Mouse (Mus musculus): ENCODE measurements around the gene Slc25a12. TPM values are rescaled to one million over a fixed set of nuclear protein-coding genes. Genes with fewer than 3 reads are reported as not detected.

The Slc25a12 gene
- polyA plus RNA-seq, 1 experiment from 2014 or later = 74.2 TPM

DNA sequence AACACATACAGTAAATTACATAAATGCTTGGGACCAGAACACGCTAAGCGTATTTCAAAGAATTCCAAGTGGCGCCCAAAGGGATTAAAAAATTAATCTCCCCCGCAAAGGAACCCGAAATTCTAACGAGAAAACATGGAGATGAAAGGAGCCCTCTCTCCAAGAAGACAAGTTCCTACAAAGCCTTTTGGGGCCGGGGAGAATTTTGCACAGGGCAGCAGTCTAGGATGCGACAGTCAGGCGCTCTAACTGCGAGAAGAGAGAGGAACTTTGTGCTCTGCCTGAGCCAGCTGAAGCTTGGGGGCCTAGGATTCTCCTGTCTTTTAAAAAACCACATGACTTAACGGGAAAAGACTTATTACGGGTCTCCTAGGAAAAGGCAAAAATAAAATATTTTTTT, 71.7 kb downstream of the Slc25a12 start:
- WGBS = 89% methylated on average over 12 of the region's 12 CpGs
- no peak overlapping the region for H3K4me2 ChIP-seq
- 0 out of 2 replicates have a peak, but pooled peaks cover 8% of the 10 kb centered on the region for H3K4me1 ChIP-seq (replicated peaks)

DNA sequence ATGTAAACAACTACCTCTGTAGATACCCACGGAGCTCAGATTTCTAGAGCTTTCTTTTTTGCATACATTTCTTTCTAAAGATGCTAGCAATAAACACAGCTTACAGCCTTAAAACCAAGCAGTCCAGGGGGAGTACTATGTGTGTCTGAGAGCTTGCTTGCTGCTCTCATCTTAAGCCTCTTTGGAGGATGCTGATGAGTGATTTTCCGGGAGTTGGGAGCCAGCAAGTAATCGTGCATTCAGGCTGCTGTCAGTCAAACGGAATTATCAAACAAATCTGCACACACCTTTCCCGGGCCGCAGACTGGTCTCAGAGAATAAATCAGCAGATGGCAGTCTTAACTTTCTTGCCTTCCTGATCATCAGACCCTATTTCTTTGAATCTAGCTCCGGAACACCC, 73.1 kb downstream of the Slc25a12 start:
- peaks cover 23% of the 10 kb centered on the region for H3K36me3 ChIP-seq
- WGBS = 47% methylated on average over 7 of the region's 7 CpGs
- H3K9ac ChIP-seq = 0 out of 2 replicates have a peak overlapping the region, but pooled peaks have one; percentile 25
- H3K27me3 ChIP-seq = no peaks in the 10 kb centered on the region
- peaks cover 13% of the 10 kb centered on the region; the same call in 1 of the 2 replicates for H3K4me1 ChIP-seq (replicated peaks)
- H3K4me2 ChIP-seq = no peak overlapping the region
- H3K27ac ChIP-seq = no peak overlapping the region; the same call in 1 of the 2 replicates
- no peaks in the 10 kb centered on the region for H3K9me3 ChIP-seq
- H3K4me3 ChIP-seq = no peak overlapping the region
- ATAC-seq (ENCODE audit: low FRiP score) = no peak

More for the DNA sequence above, 71.7 kb downstream of the Slc25a12 start:
- H3K4me3 ChIP-seq = no peak overlapping the region
- ATAC-seq (ENCODE audit: low FRiP score) = no peak
- H3K9me3 ChIP-seq = no peaks in the 10 kb centered on the region
- H3K36me3 ChIP-seq = peaks cover 20% of the 10 kb centered on the region
- no peak overlapping the region for H3K9ac ChIP-seq
- no peak overlapping the region for H3K27ac ChIP-seq
- no peaks in the 10 kb centered on the region for H3K27me3 ChIP-seq

DNA sequence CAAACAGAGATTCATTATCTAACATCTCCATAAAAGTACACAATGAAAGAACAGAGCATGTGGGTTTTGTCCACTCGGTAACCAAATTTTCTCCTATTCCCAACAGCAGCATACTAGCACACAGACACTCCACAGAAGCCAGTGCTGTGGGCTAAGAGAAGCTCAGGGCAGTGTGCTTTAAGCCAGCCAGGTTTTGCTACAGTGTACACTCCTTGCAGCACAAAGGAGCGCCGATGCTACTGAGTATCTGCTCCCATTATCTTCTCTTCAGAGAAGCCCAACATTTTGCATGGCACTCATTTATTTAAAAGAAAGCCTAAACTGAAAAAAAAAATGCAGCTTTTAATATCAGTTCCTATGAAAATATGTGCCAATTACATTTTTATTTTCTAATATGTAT, 73.6 kb downstream of the Slc25a12 start:
- H3K27me3 ChIP-seq = no peaks in the 10 kb centered on the region
- ATAC-seq (ENCODE audit: low FRiP score) = no peak
- H3K36me3 ChIP-seq = peaks cover 28% of the 10 kb centered on the region
- H3K4me3 ChIP-seq = no peak overlapping the region
- 69% methylated on average over 3 of the region's 3 CpGs for WGBS
- H3K27ac ChIP-seq = peak overlapping the region; percentile 60; the same call in 1 of the 2 replicates
- no peak overlapping the region for H3K9ac ChIP-seq
- H3K4me2 ChIP-seq = no peak overlapping the region
- no peaks in the 10 kb centered on the region for H3K9me3 ChIP-seq
- H3K4me1 ChIP-seq (replicated peaks) = peaks cover 13% of the 10 kb centered on the region; the same call in 1 of the 2 replicates

DNA sequence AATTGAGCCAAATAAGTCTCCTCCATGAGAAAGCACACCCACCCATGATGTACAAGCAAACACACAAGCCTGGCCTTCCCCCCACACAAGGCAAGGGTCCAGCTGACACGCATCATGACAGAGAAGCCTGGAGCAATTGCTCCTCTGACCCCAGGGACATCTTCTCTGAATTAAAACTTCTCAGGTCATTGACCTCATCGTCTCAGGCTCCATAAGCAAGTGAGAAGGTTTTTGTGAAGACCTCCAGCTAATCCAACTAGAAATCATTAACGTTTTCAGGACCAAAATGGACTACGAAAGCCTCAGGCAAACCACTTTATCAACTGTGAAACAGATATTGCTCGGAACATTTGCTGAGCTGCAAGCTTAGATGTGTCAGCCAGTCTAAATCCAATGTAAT, 76.0 kb downstream of the Slc25a12 start:
- H3K36me3 ChIP-seq = peaks cover 30% of the 10 kb centered on the region
- no peaks in the 10 kb centered on the region for H3K9me3 ChIP-seq
- ATAC-seq (ENCODE audit: low FRiP score) = no peak
- H3K4me1 ChIP-seq (replicated peaks) = peaks cover 13% of the 10 kb centered on the region; the same call in 1 of the 2 replicates
- no peak overlapping the region for H3K4me2 ChIP-seq
- H3K4me3 ChIP-seq = no peak overlapping the region
- H3K9ac ChIP-seq = no peak overlapping the region
- H3K27me3 ChIP-seq = no peaks in the 10 kb centered on the region
- WGBS = 39% methylated on average over 5 of the region's 5 CpGs
- no peak overlapping the region for H3K27ac ChIP-seq

DNA sequence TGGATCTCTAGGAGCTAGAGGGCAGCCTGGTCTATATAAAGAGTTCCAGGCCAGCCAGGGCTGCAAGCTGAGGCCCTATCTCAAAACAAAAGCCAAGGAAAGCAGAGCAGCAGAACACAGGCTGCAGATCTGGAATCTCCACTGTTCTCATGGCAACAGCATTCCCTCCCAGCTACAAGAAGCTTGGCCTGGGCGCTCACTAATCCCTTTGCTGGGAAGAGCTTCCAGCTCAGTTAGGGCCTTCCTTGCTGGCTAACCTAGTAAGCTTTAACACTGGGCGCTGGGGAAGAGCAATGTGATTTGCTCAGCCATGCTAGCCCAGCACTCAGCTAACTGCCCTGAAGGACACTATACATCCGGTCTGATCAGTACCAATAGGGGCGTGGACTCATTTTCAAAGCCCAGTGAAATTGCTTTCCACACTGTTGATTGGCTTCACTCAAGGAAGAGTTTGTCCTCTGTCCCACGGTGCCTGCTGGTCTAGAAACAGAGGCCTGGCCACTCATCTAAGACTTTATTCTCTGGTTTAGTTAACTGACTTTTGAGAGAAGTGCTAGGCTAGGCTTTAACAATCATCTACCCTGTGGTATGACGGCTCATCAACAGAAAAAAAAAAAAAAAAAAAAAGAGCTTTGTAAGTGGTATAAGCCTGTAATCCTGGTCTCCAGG, 77.3 kb downstream of the Slc25a12 start:
- H3K27me3 ChIP-seq = no peaks in the 10 kb centered on the region
- H3K9me3 ChIP-seq = no peaks in the 10 kb centered on the region
- H3K9ac ChIP-seq = no peak overlapping the region
- 62% methylated on average over 6 of the region's 6 CpGs for WGBS
- no peak overlapping the region for H3K27ac ChIP-seq
- no peak overlapping the region for H3K4me2 ChIP-seq
- ATAC-seq (ENCODE audit: low FRiP score) = no peak
- peaks cover 28% of the 10 kb centered on the region for H3K36me3 ChIP-seq
- H3K4me1 ChIP-seq (replicated peaks) = peaks cover 13% of the 10 kb centered on the region; the same call in 1 of the 2 replicates
- H3K4me3 ChIP-seq = no peak overlapping the region

DNA sequence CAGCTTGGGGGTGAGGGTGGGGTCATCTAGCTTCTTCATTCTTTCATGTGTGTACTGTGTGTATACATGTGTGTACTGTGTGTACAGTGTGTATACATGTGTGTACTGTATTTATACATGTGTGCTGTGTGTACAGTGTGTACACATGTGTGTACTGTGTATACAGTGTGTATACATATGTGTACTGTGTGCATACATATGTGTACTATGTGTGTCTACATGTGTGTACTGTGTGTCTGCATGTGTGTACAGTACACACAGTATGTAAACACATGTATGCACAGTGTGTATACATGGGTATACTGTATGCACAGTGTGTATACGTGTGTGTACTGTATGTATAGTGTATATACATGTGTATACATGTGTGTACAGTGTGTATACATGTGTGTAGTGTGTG, 85.6 kb downstream of the Slc25a12 start:
- ATAC-seq (ENCODE audit: low FRiP score) = 0 out of 2 replicates have a peak, but pooled peaks have one; percentile 46
- Histone ChIP-seq H3K4me3 (no peak overlapping the region), H3K4me1 (replicated peaks) (peaks cover 20% of the 10 kb centered on the region), H3K4me2 (no peak overlapping the region), H3K27me3 (no peaks in the 10 kb centered on the region), H3K9me3 (no peaks in the 10 kb centered on the region), H3K9ac (no peak overlapping the region), H3K36me3 (peaks cover 44% of the 10 kb centered on the region), H3K27ac (no peak overlapping the region)
- 87% methylated on average over 1 of the region's 1 CpGs for WGBS

DNA sequence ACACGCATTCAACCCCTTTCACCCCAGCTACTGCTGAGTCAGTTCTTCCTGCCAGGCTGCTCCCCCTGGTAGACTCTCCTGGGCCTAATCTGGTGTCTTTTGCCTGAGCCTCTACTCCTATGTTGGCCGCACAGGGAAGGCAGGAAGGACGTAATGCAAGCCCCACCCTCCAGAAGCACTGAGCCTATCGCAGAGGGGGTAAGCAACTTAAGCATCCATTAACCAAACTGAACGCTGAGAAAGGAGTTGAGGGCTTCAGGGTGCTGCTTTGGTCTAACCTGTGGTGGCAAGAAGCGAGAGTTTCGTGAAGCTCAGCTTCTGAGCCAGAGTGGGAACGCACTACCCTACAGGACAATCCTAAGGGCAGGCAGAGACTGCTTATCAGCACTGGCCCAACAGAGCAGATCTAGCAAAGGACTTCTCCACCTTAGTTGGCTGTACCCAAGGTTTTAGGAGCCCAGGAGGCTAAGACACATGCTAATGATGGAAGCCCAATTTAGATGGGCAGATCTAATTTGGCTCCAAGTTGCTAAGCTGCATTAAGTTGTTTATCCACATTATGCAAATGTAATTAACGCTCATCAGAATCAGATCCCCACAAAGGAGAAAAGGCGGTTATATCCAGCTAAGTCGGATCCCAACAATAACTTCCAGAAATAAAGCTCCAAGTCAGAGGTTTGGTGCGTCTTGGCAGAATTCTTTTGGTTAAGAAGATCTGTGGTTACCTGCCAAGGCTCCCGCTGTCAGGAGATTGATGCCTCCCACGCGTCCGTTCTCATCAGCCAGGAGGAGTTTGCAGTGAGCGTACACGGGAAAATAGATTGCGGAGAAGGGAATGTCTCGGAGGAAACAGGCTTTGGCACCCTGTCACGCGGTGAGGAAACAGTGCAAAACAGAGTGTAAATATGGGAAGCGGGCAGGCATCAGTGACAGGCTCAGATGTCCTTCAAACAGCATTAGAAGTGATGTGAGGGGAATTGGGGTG, 88.5 kb downstream of the Slc25a12 start:
- H3K27me3 ChIP-seq = no peaks in the 10 kb centered on the region
- WGBS = 70% methylated on average over 23 of the region's 23 CpGs
- no peak overlapping the region for H3K4me2 ChIP-seq
- H3K4me1 ChIP-seq (replicated peaks) = peaks cover 23% of the 10 kb centered on the region
- peaks cover 62% of the 10 kb centered on the region for H3K36me3 ChIP-seq
- H3K27ac ChIP-seq = peak overlapping the region; percentile 40
- no peak overlapping the region for H3K4me3 ChIP-seq
- H3K9me3 ChIP-seq = no peaks in the 10 kb centered on the region
- no peak overlapping the region for H3K9ac ChIP-seq
- ATAC-seq (ENCODE audit: low FRiP score) = no peak

DNA sequence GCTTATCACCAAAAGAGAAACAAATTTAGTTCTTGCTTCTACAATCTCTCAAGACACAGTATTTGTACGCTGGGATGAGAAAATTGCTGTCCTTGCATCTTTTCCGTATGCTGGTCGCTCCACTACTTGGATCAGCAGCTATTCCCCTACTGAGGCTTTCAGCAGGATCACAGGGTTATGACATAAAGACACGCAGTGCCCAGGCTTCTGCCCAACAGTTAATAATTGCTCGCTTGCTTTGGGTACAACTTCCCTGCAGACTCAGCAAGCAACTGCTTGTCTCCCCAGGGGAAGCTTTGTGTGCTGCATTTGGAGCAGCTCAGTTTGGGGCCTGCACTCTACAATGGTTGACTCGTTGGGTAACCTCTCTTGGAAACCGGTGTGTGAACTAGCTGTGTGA, 91.8 kb downstream of the Slc25a12 start:
- no peaks in the 10 kb centered on the region for H3K27me3 ChIP-seq
- H3K9ac ChIP-seq = no peak overlapping the region
- H3K27ac ChIP-seq = 0 out of 2 replicates have a peak overlapping the region, but pooled peaks have one; percentile 40
- no peak overlapping the region for H3K4me3 ChIP-seq
- H3K9me3 ChIP-seq = no peaks in the 10 kb centered on the region
- WGBS = 76% methylated on average over 7 of the region's 7 CpGs
- peaks cover 52% of the 10 kb centered on the region for H3K36me3 ChIP-seq
- H3K4me2 ChIP-seq = no peak overlapping the region
- no peak for ATAC-seq (ENCODE audit: low FRiP score)
- peaks cover 23% of the 10 kb centered on the region for H3K4me1 ChIP-seq (replicated peaks)

DNA sequence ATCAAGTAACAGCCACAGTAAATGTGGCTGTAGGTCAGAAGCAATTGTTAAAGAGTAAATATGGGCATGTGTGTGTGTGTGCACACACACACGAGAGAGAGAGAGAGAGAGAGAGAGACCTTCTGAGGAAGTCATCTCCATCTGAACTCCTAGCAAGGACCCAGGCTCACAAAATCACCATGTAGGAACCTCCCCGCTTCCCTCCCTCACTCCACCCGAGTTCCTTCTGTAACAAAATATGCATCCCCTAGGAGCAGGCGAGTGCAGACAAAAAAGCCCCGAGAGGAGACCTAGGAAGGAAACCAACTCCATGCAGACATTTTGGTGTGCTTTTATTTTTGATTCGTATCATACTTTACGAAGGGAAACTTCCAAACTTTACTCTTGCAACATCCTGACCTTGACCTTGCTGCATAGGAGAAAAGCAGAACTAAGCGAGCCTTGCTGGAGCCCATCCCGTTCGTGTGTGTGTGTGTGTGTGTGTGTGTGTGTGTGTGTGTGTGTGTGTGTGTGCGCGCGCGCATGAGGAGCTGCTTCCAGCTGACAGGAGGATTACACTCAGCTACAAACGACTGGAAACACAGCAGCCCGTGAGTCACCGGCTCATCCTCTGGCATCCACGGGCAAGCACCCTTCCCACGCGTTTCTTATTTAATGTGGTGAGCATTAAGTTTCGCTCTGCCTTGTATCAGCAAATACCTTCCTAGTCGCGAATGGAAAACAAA, 93.4 kb downstream of the Slc25a12 start:
- Histone ChIP-seq H3K4me2 (no peak overlapping the region), H3K27me3 (no peaks in the 10 kb centered on the region), H3K4me3 (no peak overlapping the region), H3K27ac (no peak overlapping the region), H3K4me1 (replicated peaks) (peaks cover 16% of the 10 kb centered on the region), H3K36me3 (peaks cover 48% of the 10 kb centered on the region), H3K9ac (no peak overlapping the region), H3K9me3 (no peaks in the 10 kb centered on the region)
- 75% methylated on average over 23 of the region's 23 CpGs for WGBS
- no peak for ATAC-seq (ENCODE audit: low FRiP score)

DNA sequence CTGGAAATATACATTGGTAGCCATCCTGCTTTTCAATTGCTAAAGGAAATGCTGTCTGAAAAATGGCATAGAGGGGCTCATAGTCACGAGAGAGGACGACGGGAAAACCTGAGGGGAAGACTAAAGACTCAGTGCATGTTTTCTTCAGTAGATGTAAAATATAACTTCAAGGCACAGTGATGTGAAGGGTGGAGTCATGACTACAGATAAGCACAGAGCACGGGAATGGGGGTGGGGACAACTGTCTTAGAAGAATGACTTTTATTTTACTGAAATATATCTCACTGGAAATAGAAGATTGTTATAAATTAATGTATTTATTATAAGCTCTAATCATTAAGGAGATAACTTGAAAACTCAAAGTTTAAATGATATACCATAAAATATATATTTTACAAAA, 97.5 kb downstream of the Slc25a12 start:
- no peaks in the 10 kb centered on the region for H3K4me1 ChIP-seq (replicated peaks)
- no peaks in the 10 kb centered on the region for H3K9me3 ChIP-seq
- H3K27me3 ChIP-seq = no peaks in the 10 kb centered on the region
- no peak overlapping the region for H3K9ac ChIP-seq
- no peak overlapping the region for H3K4me2 ChIP-seq
- 86% methylated on average over 4 of the region's 4 CpGs for WGBS
- peaks cover 43% of the 10 kb centered on the region for H3K36me3 ChIP-seq
- no peak for ATAC-seq (ENCODE audit: low FRiP score)
- no peak overlapping the region for H3K4me3 ChIP-seq
- H3K27ac ChIP-seq = no peak overlapping the region

DNA sequence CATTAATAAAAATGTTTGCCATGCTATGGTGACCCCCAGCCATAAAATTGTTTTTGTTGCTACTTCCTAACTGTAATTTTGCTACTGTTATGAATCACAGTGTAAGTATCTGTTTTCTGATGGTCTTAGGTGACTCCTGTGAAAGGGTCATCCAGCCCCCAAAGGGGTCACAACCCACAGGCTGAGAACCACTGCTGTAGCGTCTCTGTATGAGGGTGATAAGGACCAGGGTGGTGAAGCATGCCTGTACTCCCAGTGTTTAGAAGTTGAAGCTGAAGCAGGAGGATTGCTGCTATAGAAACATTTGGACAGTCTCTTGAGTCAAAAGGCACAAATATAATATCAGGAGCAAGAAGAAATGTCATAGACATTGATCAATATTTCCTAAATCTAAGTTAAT, 98.2 kb downstream of the Slc25a12 start:
- H3K4me2 ChIP-seq = no peak overlapping the region
- no peaks in the 10 kb centered on the region for H3K4me1 ChIP-seq (replicated peaks)
- H3K9ac ChIP-seq = no peak overlapping the region
- peaks cover 43% of the 10 kb centered on the region for H3K36me3 ChIP-seq
- no peak for ATAC-seq (ENCODE audit: low FRiP score)
- 76% methylated on average over 1 of the region's 1 CpGs for WGBS
- no peak overlapping the region for H3K4me3 ChIP-seq
- no peaks in the 10 kb centered on the region for H3K9me3 ChIP-seq
- no peak overlapping the region for H3K27ac ChIP-seq
- no peaks in the 10 kb centered on the region for H3K27me3 ChIP-seq

DNA sequence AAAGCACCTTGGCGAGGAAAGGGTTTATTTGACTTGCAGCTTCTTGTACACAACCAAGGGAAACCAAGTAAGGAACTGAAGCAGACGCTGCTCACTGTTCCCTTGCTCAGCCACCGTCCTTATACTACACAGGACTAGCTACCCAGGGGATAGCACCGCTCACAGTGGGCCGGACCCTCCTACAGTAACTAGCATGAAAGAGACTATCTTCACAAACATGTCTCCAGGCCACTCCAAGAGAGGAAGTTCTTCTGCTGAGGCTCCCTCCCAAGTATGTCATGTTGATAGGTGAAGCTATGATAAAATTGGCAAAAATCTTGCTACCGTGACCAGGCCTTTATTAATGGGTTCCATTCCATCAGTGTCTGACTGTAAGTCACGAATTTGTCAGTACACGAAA, 98.9 kb downstream of the Slc25a12 start:
- no peak for ATAC-seq (ENCODE audit: low FRiP score)
- no peaks in the 10 kb centered on the region for H3K27me3 ChIP-seq
- H3K9me3 ChIP-seq = no peaks in the 10 kb centered on the region
- H3K4me1 ChIP-seq (replicated peaks) = no peaks in the 10 kb centered on the region
- 93% methylated on average over 8 of the region's 8 CpGs for WGBS
- H3K27ac ChIP-seq = no peak overlapping the region
- H3K4me3 ChIP-seq = no peak overlapping the region
- H3K9ac ChIP-seq = no peak overlapping the region
- no peak overlapping the region for H3K4me2 ChIP-seq
- peaks cover 42% of the 10 kb centered on the region for H3K36me3 ChIP-seq

Measured in hindbrain, embryonic 13.5 days (tissue).